Mouse (Mus musculus): ENCODE measurements around the gene Setd5. TPM values are rescaled to one million over a fixed set of nuclear protein-coding genes. Genes with fewer than 3 reads are reported as not detected.
A peak's percentile ranks its signal among the peaks of the same experiment; 100 is the strongest.

The Setd5 gene
- polyA plus RNA-seq, 1 experiment from 2014 or later, result 63.1 TPM

DNA sequence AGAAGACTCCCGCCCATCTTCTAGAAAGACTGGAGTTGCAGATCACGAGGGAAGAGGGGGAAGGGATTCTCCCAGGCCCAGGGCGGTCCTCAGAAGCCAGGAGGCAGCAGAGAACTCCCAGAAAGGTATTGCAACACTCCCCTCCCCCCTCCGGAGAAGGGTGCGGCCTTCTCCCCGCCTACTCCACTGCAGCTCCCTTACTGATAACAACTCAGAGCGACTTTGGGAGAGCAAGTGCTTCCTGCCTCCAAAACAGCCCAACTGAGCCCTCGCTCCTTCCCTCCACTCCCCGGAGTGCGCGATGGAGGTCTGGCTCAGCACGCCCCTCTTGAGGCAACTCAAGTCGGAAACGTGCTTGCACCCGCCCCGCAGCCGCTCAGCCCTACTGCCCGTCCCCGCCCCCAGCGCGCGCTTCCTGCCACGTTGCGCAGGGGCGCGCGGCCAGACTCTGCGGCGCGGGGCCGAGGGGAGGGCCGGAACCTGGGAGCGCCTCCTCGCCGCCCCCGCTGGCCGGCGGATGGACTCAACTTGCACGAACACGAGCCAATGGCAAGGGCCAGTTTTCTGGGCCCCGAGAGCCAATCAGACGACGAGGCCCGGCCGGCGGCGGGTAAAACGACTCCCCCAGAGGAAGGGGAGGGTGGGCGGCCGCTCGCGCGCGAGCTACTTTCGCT lies 1.0 kb upstream of the Setd5 start:
- H3K4me3 ChIP-seq (ENCODE audit: low read depth, low read length), result peak overlapping the region; percentile 91
- H3K9me3 ChIP-seq (ENCODE audit: control insufficient read depth, low read length), result no peaks in the 10 kb centered on the region
- peaks cover 28% of the 10 kb centered on the region for H3K4me1 ChIP-seq (ENCODE audit: control insufficient read depth, insufficient read depth, low read length)
- H3K9ac ChIP-seq (replicated peaks; ENCODE audit: low read depth, low read length), result peak overlapping the region; percentile 96
- H3K27ac ChIP-seq (ENCODE audit: low read depth, low read length), result peak overlapping the region; percentile 99
- no peaks in the 10 kb centered on the region for H3K36me3 ChIP-seq (ENCODE audit: control insufficient read depth, insufficient read depth, low read length)
- peak overlapping the region; percentile 79 for H3K4me2 ChIP-seq (ENCODE audit: low read depth, low read length)
- peak; percentile 84 for ATAC-seq (ENCODE audit: low read depth)
- no peaks in the 10 kb centered on the region for H3K27me3 ChIP-seq (ENCODE audit: control insufficient read depth, insufficient read depth, low read length)
- WGBS, result 0% methylated on average over 55 of the region's 55 CpGs

DNA sequence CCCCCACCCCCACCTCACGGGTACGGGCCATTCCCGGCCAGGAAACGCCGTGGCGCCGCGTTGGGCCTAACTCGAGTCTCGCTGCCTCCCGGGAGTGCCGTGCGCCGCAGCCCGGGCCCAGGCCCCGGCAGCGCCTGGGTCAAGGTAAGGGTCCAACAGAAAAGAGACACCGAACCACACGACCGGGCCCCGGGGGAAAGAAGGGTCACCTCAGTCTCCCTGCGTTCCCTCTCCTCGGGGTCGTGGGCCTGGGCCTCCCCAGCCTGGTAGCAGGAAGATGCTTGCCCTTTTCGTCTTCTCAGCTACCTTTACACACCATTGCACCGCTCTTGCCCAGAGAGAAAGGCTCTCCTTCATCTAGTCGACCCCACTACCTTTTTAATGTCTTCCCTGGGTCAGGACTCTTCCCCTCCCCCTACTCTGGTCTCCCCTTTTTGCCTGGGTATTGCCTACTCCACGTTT lies 435 bp downstream of the Setd5 start:
- no peak; the same call in 1 of the 2 replicates for ATAC-seq (ENCODE audit: low read depth)
- Histone ChIP-seq H3K9me3 (ENCODE audit: control insufficient read depth, low read length) (no peaks in the 10 kb centered on the region), H3K4me2 (ENCODE audit: low read depth, low read length) (peak overlapping the region; percentile 98), H3K4me3 (ENCODE audit: low read depth, low read length) (peak overlapping the region; percentile 91), H3K9ac (replicated peaks; ENCODE audit: low read depth, low read length) (peak overlapping the region; percentile 96), H3K4me1 (ENCODE audit: control insufficient read depth, insufficient read depth, low read length) (peaks cover 40% of the 10 kb centered on the region), H3K27ac (ENCODE audit: low read depth, low read length) (peak overlapping the region; percentile 99), H3K27me3 (ENCODE audit: control insufficient read depth, insufficient read depth, low read length) (no peaks in the 10 kb centered on the region), H3K36me3 (ENCODE audit: control insufficient read depth, insufficient read depth, low read length) (no peaks in the 10 kb centered on the region)
- under 1% methylated on average over 26 of the region's 28 CpGs for WGBS

DNA sequence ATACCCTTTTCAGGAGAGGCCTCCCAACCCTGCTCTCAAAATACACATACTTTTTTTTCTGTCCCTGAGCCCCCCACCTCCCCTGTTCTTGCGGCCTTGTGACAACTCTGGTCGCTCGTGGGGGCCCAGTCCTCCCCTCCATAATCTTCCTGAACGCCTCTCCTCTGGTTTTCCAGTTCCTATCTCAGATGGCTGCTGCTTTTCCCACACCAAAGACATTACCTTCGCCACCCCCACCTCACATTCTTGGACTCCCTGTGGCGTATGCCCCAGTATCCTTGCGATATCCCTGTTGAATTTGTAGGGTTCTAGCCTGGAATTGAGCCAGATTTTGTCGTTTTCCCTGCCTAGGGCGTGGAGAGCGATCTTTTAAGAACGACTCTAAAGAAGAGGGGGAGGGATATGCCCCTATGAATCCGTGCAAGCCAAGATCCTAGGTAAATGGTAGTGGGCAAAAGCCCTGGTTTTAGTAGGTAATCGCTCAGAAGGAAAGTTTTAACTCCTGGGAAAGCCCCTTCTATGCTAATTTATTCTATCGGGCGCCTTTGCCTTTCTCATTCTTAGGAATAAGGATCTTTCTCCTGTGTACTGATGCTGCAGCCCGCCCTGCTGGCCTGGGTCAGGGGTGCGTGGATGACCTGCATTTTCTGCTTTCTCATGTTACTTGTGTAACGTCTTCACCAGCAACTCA lies 1.0 kb downstream of the Setd5 start:
- WGBS, result 0% methylated on average over 18 of the region's 18 CpGs
- ATAC-seq (ENCODE audit: low read depth), result no peak

DNA sequence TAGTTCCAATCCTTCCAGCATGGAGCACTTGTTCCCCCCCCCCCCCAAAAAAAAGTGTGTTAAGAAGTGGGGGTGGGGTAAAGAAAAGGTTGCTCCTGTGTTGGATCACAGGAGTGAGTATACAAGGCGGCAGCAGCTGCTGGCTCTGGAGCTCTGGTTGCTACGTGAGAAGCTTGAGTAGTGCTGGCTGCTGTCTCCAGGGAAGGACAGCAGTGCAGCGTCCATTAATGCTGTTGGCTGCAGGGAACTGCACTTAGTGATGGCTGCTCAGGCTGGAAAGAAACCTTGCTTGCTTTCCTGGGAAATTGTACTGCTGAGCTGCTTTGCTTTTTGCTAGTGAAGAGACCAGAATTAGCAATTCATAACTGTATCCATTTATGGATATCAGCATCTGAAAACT lies 2.3 kb downstream of the Setd5 start:
- no peaks in the 10 kb centered on the region for H3K9me3 ChIP-seq (ENCODE audit: control insufficient read depth, low read length)
- peak overlapping the region; percentile 91 for H3K4me3 ChIP-seq (ENCODE audit: low read depth, low read length)
- H3K9ac ChIP-seq (replicated peaks; ENCODE audit: low read depth, low read length), result peak overlapping the region; percentile 44
- H3K4me1 ChIP-seq (ENCODE audit: control insufficient read depth, insufficient read depth, low read length), result peaks cover 40% of the 10 kb centered on the region
- H3K27me3 ChIP-seq (ENCODE audit: control insufficient read depth, insufficient read depth, low read length), result no peaks in the 10 kb centered on the region
- H3K4me2 ChIP-seq (ENCODE audit: low read depth, low read length), result peak overlapping the region; percentile 98
- ATAC-seq (ENCODE audit: low read depth), result no peak
- WGBS, result 0% methylated on average over 3 of the region's 3 CpGs
- H3K27ac ChIP-seq (ENCODE audit: low read depth, low read length), result no peak overlapping the region; the same call in 1 of the 2 replicates
- no peaks in the 10 kb centered on the region for H3K36me3 ChIP-seq (ENCODE audit: control insufficient read depth, insufficient read depth, low read length)

More for the DNA sequence above, 1.0 kb downstream of the Setd5 start:
- Histone ChIP-seq H3K27ac (ENCODE audit: low read depth, low read length) (peak overlapping the region; percentile 99), H3K36me3 (ENCODE audit: control insufficient read depth, insufficient read depth, low read length) (no peaks in the 10 kb centered on the region), H3K4me1 (ENCODE audit: control insufficient read depth, insufficient read depth, low read length) (peaks cover 40% of the 10 kb centered on the region), H3K9me3 (ENCODE audit: control insufficient read depth, low read length) (no peaks in the 10 kb centered on the region), H3K9ac (replicated peaks; ENCODE audit: low read depth, low read length) (peak overlapping the region; percentile 96), H3K4me3 (ENCODE audit: low read depth, low read length) (peak overlapping the region; percentile 91), H3K27me3 (ENCODE audit: control insufficient read depth, insufficient read depth, low read length) (no peaks in the 10 kb centered on the region), H3K4me2 (ENCODE audit: low read depth, low read length) (peak overlapping the region; percentile 98)

DNA sequence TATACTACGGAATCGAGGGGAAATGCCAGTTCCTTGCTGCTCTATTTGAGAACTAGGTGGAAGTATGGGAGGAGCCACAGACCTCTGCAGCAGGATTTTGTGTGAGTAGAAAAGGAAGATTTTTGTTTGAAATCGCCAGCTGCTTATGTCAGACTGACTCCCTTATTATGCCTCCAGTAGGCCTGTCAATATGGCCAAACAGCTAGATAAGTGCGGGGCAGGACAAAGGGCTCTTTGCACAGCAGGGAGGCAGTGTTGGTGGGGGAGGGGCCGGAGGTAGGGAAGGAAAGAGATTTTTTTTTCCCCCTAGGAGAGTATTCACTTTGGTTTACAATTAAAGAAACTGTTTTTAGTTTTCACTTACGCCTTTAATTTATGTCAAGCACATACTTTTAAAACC lies 5.1 kb downstream of the Setd5 start:
- no peak for ATAC-seq (ENCODE audit: low read depth)
- Histone ChIP-seq H3K4me3 (ENCODE audit: low read depth, low read length) (no peak overlapping the region), H3K4me1 (ENCODE audit: control insufficient read depth, insufficient read depth, low read length) (peaks cover 34% of the 10 kb centered on the region), H3K36me3 (ENCODE audit: control insufficient read depth, insufficient read depth, low read length) (no peaks in the 10 kb centered on the region), H3K9me3 (ENCODE audit: control insufficient read depth, low read length) (no peaks in the 10 kb centered on the region), H3K9ac (replicated peaks; ENCODE audit: low read depth, low read length) (no peak overlapping the region), H3K27me3 (ENCODE audit: control insufficient read depth, insufficient read depth, low read length) (no peaks in the 10 kb centered on the region), H3K4me2 (ENCODE audit: low read depth, low read length) (peak overlapping the region; percentile 33; the same call in 1 of the 2 replicates), H3K27ac (ENCODE audit: low read depth, low read length) (no peak overlapping the region; the same call in 1 of the 2 replicates)
- 12% methylated on average over 6 of the region's 6 CpGs for WGBS

DNA sequence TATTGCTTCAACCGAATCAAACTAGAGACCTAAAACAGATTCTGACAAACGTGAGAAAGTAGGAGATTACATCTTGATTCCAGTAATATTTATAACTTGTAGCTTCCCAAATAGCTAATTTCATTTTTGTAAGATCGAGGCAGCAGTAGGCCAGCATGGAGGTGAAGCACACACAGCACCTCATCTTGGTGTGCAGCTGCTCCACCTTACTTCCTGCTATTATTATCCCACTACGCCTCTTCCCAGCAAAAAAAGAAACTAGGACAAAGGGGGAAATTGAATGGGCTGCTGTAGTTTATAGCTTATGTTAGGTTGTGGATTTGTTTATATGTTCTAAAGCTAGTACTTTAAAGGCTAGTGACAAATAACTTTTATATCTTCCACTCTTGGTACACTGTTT lies 7.4 kb downstream of the Setd5 start:
- H3K4me2 ChIP-seq (ENCODE audit: low read depth, low read length), result no peak overlapping the region
- no peaks in the 10 kb centered on the region for H3K27me3 ChIP-seq (ENCODE audit: control insufficient read depth, insufficient read depth, low read length)
- no peak overlapping the region for H3K4me3 ChIP-seq (ENCODE audit: low read depth, low read length)
- WGBS, result 59% methylated on average over 4 of the region's 4 CpGs
- H3K36me3 ChIP-seq (ENCODE audit: control insufficient read depth, insufficient read depth, low read length), result no peaks in the 10 kb centered on the region
- no peak overlapping the region for H3K27ac ChIP-seq (ENCODE audit: low read depth, low read length)
- H3K9me3 ChIP-seq (ENCODE audit: control insufficient read depth, low read length), result no peaks in the 10 kb centered on the region
- H3K9ac ChIP-seq (replicated peaks; ENCODE audit: low read depth, low read length), result no peak overlapping the region
- ATAC-seq (ENCODE audit: low read depth), result no peak
- H3K4me1 ChIP-seq (ENCODE audit: control insufficient read depth, insufficient read depth, low read length), result peaks cover 21% of the 10 kb centered on the region

DNA sequence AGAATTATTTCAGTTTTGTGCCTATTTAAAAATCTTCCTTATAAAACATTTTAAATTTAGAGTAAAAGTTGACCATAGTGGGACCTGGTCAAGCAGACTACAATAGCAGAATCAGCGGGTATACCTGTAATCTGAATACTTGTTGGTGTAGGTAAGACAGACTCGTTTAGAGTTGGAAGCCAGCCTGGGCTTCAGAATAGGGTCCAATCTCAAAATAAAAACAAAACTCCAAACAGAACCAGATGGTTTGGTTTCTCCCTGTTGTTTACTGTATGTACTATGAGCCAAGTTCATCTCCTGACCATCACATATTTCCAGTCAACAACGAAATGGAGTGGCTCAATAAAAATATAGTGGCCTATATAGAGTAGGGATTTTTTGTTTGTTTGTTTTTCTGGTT lies 16.0 kb downstream of the Setd5 start:
- H3K36me3 ChIP-seq (ENCODE audit: control insufficient read depth, insufficient read depth, low read length), result no peaks in the 10 kb centered on the region
- no peak overlapping the region for H3K4me2 ChIP-seq (ENCODE audit: low read depth, low read length)
- no peaks in the 10 kb centered on the region for H3K9me3 ChIP-seq (ENCODE audit: control insufficient read depth, low read length)
- 84% methylated on average over 3 of the region's 3 CpGs for WGBS
- H3K27me3 ChIP-seq (ENCODE audit: control insufficient read depth, insufficient read depth, low read length), result no peaks in the 10 kb centered on the region
- no peaks in the 10 kb centered on the region for H3K4me1 ChIP-seq (ENCODE audit: control insufficient read depth, insufficient read depth, low read length)
- no peak overlapping the region for H3K4me3 ChIP-seq (ENCODE audit: low read depth, low read length)
- no peak for ATAC-seq (ENCODE audit: low read depth)
- H3K27ac ChIP-seq (ENCODE audit: low read depth, low read length), result no peak overlapping the region
- H3K9ac ChIP-seq (replicated peaks; ENCODE audit: low read depth, low read length), result no peak overlapping the region

DNA sequence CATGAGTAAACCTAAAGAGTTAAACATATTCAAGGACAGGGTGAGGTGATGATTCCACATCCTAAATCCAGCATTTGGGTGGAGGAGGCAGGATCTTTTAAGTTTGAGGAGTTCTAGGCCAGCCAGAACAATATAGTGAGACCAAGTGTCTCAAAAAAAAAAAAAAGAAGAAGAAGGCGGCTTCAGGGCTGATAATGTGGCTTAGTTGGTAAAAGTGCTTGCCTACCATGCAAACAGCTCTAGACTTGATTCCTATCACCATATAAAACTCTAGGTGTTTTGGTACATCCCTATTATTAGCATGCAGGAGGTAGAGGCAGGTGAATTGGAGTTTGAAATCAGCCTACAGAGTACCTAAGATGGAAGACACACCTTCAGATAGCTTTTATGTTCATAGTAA lies 18.4 kb downstream of the Setd5 start:
- H3K9me3 ChIP-seq (ENCODE audit: control insufficient read depth, low read length), result no peaks in the 10 kb centered on the region
- H3K27me3 ChIP-seq (ENCODE audit: control insufficient read depth, insufficient read depth, low read length), result no peaks in the 10 kb centered on the region
- WGBS, result 83% methylated on average over 1 of the region's 1 CpGs
- no peak overlapping the region for H3K4me3 ChIP-seq (ENCODE audit: low read depth, low read length)
- no peak overlapping the region for H3K4me2 ChIP-seq (ENCODE audit: low read depth, low read length)
- H3K36me3 ChIP-seq (ENCODE audit: control insufficient read depth, insufficient read depth, low read length), result no peaks in the 10 kb centered on the region
- no peak for ATAC-seq (ENCODE audit: low read depth)
- no peaks in the 10 kb centered on the region; the same call in 1 of the 2 replicates for H3K4me1 ChIP-seq (ENCODE audit: control insufficient read depth, insufficient read depth, low read length)
- H3K27ac ChIP-seq (ENCODE audit: low read depth, low read length), result no peak overlapping the region
- H3K9ac ChIP-seq (replicated peaks; ENCODE audit: low read depth, low read length), result no peak overlapping the region

DNA sequence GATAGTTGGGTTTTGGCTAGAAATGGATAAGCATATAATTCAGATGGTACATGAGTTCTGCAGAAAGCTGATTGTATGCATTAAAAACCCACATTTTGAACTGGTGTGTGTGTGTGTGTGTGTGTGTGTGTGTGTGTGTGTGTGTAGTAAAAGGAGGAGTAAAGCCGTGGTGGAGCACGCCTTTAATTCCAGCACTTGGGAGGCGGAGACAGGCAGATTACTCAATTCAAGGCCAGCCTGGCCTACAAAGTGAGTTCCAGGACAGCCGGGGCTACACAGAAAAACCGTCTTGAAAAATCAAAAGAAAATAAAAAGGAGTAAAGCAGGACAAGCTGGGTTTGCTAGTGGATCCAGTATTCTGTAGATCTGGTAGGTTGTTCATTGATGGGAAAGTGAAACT lies 20.5 kb downstream of the Setd5 start:
- H3K27ac ChIP-seq (ENCODE audit: low read depth, low read length), result no peak overlapping the region
- no peaks in the 10 kb centered on the region for H3K9me3 ChIP-seq (ENCODE audit: control insufficient read depth, low read length)
- no peaks in the 10 kb centered on the region for H3K27me3 ChIP-seq (ENCODE audit: control insufficient read depth, insufficient read depth, low read length)
- H3K36me3 ChIP-seq (ENCODE audit: control insufficient read depth, insufficient read depth, low read length), result no peaks in the 10 kb centered on the region
- ATAC-seq (ENCODE audit: low read depth), result no peak
- no peaks in the 10 kb centered on the region; the same call in 1 of the 2 replicates for H3K4me1 ChIP-seq (ENCODE audit: control insufficient read depth, insufficient read depth, low read length)
- 87% methylated on average over 5 of the region's 5 CpGs for WGBS
- no peak overlapping the region for H3K4me2 ChIP-seq (ENCODE audit: low read depth, low read length)
- H3K4me3 ChIP-seq (ENCODE audit: low read depth, low read length), result no peak overlapping the region
- H3K9ac ChIP-seq (replicated peaks; ENCODE audit: low read depth, low read length), result no peak overlapping the region
